Mouse (Mus musculus): Measurements from ENCODE around the gene Plekhh1.
"Not testable (repeated sequence)": the region's sequence is repeated elsewhere in the genome, so short reads cannot be mapped to it uniquely, and the experiment has no call there.

Plekhh1 gene

DNA sequence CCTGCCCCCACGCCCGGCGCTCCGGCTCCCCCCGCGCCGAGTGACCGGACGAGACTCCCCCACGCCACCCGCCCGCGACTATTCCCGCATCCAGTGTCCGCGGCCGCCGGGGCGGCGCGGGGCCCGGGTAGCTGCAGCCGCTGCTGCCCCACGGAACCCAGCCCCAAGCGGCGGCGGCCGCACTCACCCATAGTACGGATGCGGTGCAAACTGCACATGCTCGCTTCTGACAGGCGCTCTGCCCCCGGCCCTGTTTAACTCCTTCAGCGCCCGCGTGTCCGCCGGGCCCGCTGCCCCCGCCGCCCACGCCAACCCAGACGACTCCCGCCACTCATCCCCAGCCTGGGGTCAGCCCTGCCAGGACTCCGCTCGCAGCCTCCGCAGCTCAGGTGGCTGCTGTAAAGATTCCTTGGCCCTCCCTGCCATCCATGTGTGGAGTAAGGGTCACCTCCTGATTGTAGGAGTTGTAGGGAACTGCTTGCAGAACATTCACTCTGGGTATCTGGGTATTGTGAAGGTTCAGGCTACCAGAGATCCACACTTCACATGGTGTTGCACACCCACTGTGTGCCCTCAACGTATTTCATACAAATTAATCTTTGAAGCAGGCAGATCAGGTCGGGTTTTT is 21.7 kb upstream of the Plekhh1 start, which contains the start of gene Tmem229b:
Gene Tmem229b, minus strand, starts transcription at position 502 of the 628 bp plus-strand sequence.
- H3K27me3 ChIP-seq (ENCODE audit: control insufficient read depth, insufficient read depth, low read length, poor library complexity, severe bottlenecking), result no peaks in the 10 kb centered on the region
- H3K36me3 ChIP-seq (ENCODE audit: control insufficient read depth, insufficient read depth, low read length, poor library complexity, severe bottlenecking), result no peaks in the 10 kb centered on the region
- peak; percentile 47 for DNase-seq (ENCODE audit: low read depth, low spot score)

DNA sequence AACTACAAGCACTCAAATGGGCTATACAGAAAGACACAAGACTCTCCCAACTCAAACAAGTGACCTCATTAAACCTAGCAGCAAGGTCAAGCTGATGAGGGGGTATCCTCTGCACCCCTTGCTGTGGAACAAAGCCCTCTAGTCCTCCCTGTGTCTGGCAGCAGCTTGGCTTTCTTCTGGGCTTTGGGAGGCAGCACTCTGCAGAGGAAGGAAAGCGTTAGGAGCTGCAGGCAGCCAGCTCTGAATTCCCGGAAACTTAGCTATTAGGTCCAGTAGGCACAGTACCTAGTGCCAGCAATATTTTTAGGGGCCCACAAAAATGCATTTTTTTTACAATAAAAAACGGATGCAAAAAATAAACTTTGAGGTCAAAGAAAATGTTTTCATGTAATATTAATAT is 18.4 kb upstream of the Plekhh1 start:
- no peaks in the 10 kb centered on the region for H3K27me3 ChIP-seq (ENCODE audit: control insufficient read depth, insufficient read depth, low read length, poor library complexity, severe bottlenecking)
- no peaks in the 10 kb centered on the region for H3K36me3 ChIP-seq (ENCODE audit: control insufficient read depth, insufficient read depth, low read length, poor library complexity, severe bottlenecking)

DNA sequence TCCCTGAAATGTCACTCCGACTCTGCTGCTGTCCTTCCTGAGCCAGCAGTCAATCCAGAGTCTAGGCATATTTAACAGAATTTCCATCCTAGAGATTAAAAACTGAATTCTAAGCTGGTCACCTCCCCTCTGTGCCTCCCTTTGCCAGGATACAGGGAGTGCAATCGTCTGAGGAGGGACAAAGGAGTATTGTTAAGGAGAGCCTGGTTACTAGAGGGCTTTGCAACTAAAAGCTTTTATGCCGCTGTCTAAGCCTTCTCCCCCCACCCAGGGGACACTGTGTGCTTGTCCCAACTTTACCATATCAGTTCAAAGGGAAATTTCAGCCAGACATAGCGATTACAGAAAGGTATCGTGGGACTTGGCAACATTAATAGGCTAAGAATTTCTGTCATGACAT is 12.9 kb upstream of the Plekhh1 start:
- Histone ChIP-seq H3K36me3 (ENCODE audit: control insufficient read depth, insufficient read depth, low read length, poor library complexity, severe bottlenecking) (no peaks in the 10 kb centered on the region), H3K27me3 (ENCODE audit: control insufficient read depth, insufficient read depth, low read length, poor library complexity, severe bottlenecking) (no peaks in the 10 kb centered on the region)
- DNase-seq (ENCODE audit: low read depth, low spot score), result no peak

More for the DNA sequence above, 18.4 kb upstream of the Plekhh1 start:
- no peak for DNase-seq (ENCODE audit: low read depth, low spot score)

DNA sequence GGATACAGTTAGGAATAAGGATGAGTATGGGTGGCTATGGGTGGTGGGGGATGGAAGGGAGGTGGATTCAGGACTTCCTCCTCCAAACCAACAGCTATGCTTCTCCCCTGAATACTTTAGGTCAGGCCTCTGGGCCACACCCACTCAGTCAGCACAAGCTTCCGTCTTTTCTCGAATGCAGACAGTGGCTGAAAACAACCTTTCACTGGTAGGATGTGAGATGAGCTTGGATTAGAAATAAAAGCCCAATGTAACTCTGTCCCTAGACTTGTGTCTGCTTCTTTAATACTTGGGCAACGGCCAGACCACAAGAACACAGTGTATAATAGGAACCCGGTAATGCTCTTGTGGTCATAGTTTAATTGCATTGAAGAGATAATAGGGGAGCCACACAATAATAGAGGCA is 11.0 kb upstream of the Plekhh1 start:
- Histone ChIP-seq H3K36me3 (ENCODE audit: control insufficient read depth, insufficient read depth, low read length, poor library complexity, severe bottlenecking) (no peaks in the 10 kb centered on the region), H3K27me3 (ENCODE audit: control insufficient read depth, insufficient read depth, low read length, poor library complexity, severe bottlenecking) (no peaks in the 10 kb centered on the region)
- peak; percentile 45 for DNase-seq (ENCODE audit: low read depth, low spot score)

DNA sequence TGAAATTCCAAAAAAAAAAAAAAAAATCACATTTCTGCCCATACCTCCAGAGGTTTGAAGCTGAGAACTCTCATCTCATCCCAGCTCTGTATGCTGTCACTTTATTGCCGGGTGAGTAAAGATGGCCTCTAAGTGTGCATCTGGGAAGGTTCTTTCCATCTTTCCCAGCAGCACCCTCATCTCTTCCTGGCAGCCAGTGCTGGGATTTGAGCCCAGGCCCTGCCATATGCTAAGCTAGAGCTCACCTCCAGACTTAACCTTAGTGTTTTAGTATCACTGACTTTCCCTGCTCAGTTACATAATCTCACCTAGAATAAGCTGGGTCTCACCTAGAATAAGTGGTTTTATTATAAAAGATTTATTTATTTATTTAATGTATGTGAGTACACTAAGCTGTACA is 7.1 kb upstream of the Plekhh1 start:
- DNase-seq (ENCODE audit: low read depth, low spot score), result no peak
- Histone ChIP-seq H3K27me3 (ENCODE audit: control insufficient read depth, insufficient read depth, low read length, poor library complexity, severe bottlenecking) (no peaks in the 10 kb centered on the region), H3K36me3 (ENCODE audit: control insufficient read depth, insufficient read depth, low read length, poor library complexity, severe bottlenecking) (no peaks in the 10 kb centered on the region)

DNA sequence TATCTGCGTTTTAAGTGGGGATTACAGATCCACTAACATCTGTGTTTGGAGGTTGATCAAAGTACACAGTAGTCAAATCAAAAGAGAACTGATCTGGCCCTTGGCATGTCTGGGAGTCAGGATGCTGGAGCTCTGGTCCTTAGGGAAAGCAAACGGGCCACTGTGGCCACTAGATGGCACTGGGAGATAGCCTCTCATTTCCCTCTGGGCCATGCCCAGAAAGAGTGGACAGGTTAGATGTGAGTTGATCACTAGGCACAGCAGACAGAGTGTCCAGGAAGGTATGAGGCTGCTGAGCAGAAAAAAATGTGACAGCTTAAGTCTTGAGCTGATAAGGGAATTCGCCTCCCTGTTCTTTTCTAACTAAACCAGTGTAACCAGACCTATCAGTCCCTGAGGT is 6.1 kb upstream of the Plekhh1 start:
- no peaks in the 10 kb centered on the region for H3K27me3 ChIP-seq (ENCODE audit: control insufficient read depth, insufficient read depth, low read length, poor library complexity, severe bottlenecking)
- no peaks in the 10 kb centered on the region for H3K36me3 ChIP-seq (ENCODE audit: control insufficient read depth, insufficient read depth, low read length, poor library complexity, severe bottlenecking)
- peak; percentile 54 for DNase-seq (ENCODE audit: low read depth, low spot score)

DNA sequence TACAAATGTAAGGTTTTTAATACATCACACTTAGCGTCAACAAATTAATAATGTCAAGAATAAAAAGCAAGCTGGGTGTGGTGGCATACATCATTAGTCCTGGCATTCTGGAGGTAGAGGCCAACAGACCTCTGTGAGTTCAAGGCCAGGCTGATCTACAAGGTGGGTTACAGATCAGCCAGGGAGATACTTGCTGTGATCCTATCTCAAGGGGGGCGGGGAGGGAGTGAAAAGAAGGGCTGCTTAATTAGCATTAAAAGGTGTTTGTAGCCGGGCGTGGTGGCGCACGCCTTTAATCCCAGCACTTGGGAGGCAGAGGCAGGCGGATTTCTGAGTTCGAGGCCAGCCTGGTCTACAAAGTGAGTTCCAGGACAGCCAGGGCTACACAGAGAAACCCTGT is 1.4 kb upstream of the Plekhh1 start:
- not testable (repeated sequence) for H3K27me3 ChIP-seq (ENCODE audit: control insufficient read depth, insufficient read depth, low read length, poor library complexity, severe bottlenecking); H3K36me3 ChIP-seq (ENCODE audit: control insufficient read depth, insufficient read depth, low read length, poor library complexity, severe bottlenecking); DNase-seq (ENCODE audit: low read depth, low spot score)

DNA sequence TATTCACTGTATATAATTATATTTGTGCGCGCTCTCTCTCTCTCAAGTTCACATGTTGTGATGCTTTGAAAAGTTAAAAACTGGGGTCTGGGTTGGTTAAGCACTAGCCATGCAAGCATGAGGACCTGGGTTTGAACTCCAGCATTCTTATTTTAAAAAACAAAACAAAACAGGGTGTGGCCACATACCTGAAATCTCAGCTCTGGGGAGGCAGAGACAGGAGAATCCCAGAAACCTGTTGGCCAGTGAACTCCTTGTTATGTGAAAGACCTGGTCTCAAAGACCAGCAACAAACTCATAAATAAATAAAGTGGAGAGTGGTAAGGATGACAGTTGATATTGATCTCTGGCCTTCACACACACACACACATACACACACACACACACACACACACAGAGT is 5.4 kb downstream of the Plekhh1 start:
- Histone ChIP-seq H3K27me3 (ENCODE audit: control insufficient read depth, insufficient read depth, low read length, poor library complexity, severe bottlenecking) (no peaks in the 10 kb centered on the region), H3K36me3 (ENCODE audit: control insufficient read depth, insufficient read depth, low read length, poor library complexity, severe bottlenecking) (no peaks in the 10 kb centered on the region)
- no peak for DNase-seq (ENCODE audit: low read depth, low spot score)

DNA sequence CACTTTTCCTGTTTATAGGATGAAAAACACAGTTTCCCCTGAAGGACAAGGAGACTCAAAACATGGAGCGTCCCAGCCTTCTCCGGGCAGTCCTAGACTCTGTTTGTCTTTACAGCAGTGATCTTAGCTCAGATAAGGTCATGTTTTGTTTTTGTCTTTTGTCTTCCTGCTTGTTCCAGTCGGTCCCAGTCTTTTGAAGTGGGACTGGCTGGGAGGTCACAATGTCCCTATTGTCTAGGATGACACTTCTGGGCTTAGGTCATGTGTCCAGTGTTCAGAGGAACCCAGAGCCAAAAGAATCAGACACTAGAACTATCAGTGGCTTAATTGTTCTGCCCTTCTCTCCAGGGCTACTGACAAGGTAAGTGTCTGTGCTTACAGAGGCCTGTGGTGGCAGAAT is 6.4 kb downstream of the Plekhh1 start:
- DNase-seq (ENCODE audit: low read depth, low spot score), result no peak
- Histone ChIP-seq H3K36me3 (ENCODE audit: control insufficient read depth, insufficient read depth, low read length, poor library complexity, severe bottlenecking) (no peaks in the 10 kb centered on the region), H3K27me3 (ENCODE audit: control insufficient read depth, insufficient read depth, low read length, poor library complexity, severe bottlenecking) (no peaks in the 10 kb centered on the region)

DNA sequence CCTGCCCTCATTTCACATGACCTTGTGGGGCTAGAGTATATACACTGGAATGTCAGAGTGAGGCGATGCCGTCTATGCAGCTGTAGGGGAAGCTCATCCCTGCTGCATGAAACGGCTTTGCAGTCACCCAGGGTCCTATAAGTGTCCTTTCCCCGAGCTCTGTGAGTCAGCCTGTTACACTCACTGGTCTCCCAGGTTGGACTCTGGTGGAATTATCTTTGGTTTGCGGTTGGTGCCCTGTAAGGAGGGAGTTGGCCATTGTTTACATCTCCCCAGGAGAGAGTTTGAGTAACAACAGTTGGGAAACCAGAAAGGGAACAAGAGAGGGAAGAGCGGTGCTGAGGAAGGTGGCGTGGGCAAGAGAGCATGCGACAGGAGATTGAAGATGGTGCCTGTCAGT is 10.7 kb downstream of the Plekhh1 start:
- H3K27me3 ChIP-seq (ENCODE audit: control insufficient read depth, insufficient read depth, low read length, poor library complexity, severe bottlenecking), result no peaks in the 10 kb centered on the region
- no peak for DNase-seq (ENCODE audit: low read depth, low spot score)
- no peaks in the 10 kb centered on the region for H3K36me3 ChIP-seq (ENCODE audit: control insufficient read depth, insufficient read depth, low read length, poor library complexity, severe bottlenecking)

DNA sequence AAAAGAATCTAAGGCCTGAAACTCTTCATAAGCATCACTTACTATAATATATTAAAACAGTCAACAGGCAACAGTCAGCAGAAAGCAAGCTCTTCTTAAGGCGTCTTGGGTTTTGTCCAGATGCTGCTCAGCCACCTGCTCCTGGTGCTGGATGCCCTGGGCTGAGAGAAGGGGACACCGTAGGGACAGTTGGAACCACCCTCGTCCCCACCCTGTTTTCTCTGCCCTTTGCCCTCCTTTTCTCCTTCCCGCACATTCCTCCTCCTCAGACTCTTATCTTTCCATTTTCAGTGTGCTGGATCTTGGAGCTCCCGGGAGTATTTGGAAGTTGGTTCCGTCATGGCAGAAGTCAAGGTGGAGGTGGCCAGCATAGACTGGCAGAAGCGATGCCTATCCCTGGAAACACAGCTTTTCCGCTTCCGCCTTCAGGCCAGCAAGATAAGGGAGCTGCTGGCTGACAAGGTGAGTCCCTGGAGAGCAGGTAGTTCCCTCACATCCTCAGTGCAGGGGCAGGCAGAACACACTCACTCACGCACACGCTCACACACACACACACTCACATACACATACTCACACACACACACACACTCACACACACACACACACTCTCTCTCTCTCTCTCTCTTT is 11.4 kb downstream of the Plekhh1 start:
- no peaks in the 10 kb centered on the region for H3K27me3 ChIP-seq (ENCODE audit: control insufficient read depth, insufficient read depth, low read length, poor library complexity, severe bottlenecking)
- DNase-seq (ENCODE audit: low read depth, low spot score), result no peak
- H3K36me3 ChIP-seq (ENCODE audit: control insufficient read depth, insufficient read depth, low read length, poor library complexity, severe bottlenecking), result no peaks in the 10 kb centered on the region

DNA sequence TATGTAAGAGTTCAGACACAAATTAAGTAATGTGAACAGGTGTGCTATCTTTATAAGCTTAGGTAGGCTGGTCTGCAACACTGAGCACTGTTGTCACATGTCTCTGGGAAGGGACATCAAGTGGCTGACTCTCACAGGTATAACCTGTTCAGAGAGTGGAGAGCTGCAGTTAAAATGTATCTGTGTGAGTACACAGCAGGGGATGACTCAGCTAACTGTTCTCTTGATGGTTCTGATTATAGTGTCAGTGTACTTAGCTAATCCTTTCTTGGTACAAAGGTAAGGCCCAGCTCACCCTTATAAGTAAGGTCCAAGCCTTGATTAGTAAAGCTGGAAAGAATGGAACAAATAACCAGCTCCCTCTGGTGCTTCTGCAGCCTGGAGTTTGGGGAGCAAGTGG is 12.5 kb downstream of the Plekhh1 start:
- H3K27me3 ChIP-seq (ENCODE audit: control insufficient read depth, insufficient read depth, low read length, poor library complexity, severe bottlenecking), result no peaks in the 10 kb centered on the region

DNA sequence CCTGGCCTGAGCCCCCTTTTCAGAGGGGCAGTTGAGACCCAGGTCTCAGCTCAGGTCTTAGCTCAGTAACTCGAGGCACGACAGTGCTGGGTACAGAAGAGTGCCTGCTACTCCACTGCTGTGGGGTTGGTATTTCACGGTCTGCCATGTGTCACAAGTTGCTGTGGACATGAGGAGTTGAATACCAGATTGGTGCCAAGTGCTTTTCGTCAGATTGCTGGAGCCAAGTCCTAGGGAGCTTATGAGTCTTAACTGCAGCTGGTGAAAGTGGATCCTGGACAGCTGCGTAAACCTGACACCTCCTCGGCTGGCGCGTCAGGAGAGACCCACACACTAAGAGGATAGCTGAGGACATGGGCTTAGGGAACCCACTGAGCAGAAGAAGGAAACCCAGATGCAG is 15.7 kb downstream of the Plekhh1 start:
- DNase-seq (ENCODE audit: low read depth, low spot score), result no peak
- Histone ChIP-seq H3K27me3 (ENCODE audit: control insufficient read depth, insufficient read depth, low read length, poor library complexity, severe bottlenecking) (no peaks in the 10 kb centered on the region), H3K36me3 (ENCODE audit: control insufficient read depth, insufficient read depth, low read length, poor library complexity, severe bottlenecking) (no peaks in the 10 kb centered on the region)

More for the DNA sequence above, 12.5 kb downstream of the Plekhh1 start:
- no peak for DNase-seq (ENCODE audit: low read depth, low spot score)
- H3K36me3 ChIP-seq (ENCODE audit: control insufficient read depth, insufficient read depth, low read length, poor library complexity, severe bottlenecking), result no peaks in the 10 kb centered on the region

DNA sequence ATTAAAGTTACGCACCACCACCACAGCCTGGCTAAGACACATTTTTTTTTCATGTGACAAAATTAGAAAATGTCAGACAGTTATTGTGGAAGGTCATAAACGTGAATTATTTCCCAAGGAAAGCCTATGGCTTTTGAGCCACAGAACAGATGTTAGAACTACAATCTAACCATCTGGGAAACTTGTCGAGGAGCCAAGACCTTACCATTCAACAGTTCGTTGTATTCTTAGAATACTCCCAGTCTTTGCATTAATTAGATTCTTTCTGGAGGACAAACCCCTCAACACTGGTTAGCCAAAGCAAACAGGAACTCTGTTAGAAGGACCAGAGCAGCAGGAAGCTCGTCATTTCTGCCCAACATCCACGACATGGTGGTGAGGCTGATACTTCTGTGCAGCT is 17.2 kb downstream of the Plekhh1 start:
- Histone ChIP-seq H3K27me3 (ENCODE audit: control insufficient read depth, insufficient read depth, low read length, poor library complexity, severe bottlenecking) (no peaks in the 10 kb centered on the region), H3K36me3 (ENCODE audit: control insufficient read depth, insufficient read depth, low read length, poor library complexity, severe bottlenecking) (no peaks in the 10 kb centered on the region)
- no peak for DNase-seq (ENCODE audit: low read depth, low spot score)

DNA sequence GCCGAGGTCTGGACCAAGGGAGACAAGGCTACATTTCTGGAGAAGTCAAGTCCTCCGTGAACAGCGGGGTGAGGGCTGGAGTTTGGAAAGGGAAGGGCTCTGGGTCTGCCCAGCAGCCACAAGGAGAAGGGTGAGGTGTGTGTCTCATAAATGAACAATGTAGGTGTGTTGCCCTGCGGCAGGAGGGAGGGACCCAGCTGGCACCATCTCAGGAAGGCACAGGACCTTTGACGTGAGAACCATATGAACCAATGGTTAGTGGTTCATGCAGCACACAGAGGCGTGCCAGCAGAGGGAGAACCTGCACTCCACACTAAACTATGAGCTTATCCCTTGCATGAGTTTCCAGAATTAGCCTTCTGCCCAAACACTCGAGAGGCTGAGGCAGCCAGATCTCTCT is 18.2 kb downstream of the Plekhh1 start:
- H3K36me3 ChIP-seq (ENCODE audit: control insufficient read depth, insufficient read depth, low read length, poor library complexity, severe bottlenecking), result no peaks in the 10 kb centered on the region

DNA sequence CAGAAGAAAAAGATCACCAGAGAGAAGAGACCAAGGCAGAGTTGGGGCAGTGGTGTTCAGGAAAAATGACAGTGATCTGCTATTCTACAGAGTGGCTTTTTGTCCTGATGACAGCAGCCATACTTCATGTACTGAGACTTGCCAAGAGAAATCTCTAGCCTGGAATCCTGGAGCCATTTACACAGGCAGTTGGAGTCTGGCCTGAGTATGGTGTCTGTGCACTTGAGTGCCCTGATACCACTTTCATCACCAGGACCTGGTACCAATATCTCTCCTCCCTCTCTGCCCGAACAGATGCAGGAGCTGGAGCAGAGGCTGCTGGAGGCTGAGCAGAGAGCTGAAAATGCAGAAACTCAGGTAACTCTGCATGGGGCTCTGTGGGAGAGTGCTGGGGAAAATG is 19.9 kb downstream of the Plekhh1 start:
- DNase-seq (ENCODE audit: low read depth, low spot score), result no peak
- H3K36me3 ChIP-seq (ENCODE audit: control insufficient read depth, insufficient read depth, low read length, poor library complexity, severe bottlenecking), result no peaks in the 10 kb centered on the region
- H3K27me3 ChIP-seq (ENCODE audit: control insufficient read depth, insufficient read depth, low read length, poor library complexity, severe bottlenecking), result no peaks in the 10 kb centered on the region

More for the DNA sequence above, 18.2 kb downstream of the Plekhh1 start:
- no peak for DNase-seq (ENCODE audit: low read depth, low spot score)
- H3K27me3 ChIP-seq (ENCODE audit: control insufficient read depth, insufficient read depth, low read length, poor library complexity, severe bottlenecking), result no peaks in the 10 kb centered on the region
